Mouse (Mus musculus) liver, adult 2 months (tissue): Measurements from ENCODE around the gene Rapgefl1.

ENCODE experiments used
- CTCF ChIP-seq: fragments of 200-500 bp; IDR thresholded peaks from 2 replicates; pipeline ENCODE4 v1.5.1; 2011; ENCODE audit warnings: low read depth, low read length, control low read depth
- POLR2A ChIP-seq: fragments of 200-500 bp; IDR thresholded peaks from 2 replicates; pipeline ENCODE4 v1.6.1; 2011; ENCODE audit warnings: low read length, control low read depth; ENCODE audit not compliant: insufficient read depth; ENCODE audit errors: extremely low read depth

- TF ChIP-seq POLR2A (no peak), CTCF (peak; percentile 65)
These were observed 7.4 kb upstream of the Rapgefl1 start for GRCm38 (mm10) chr11:98829091-98829775.
